26 mouse cellular contexts compared by ENCODE assay signal in the genomic region with DNA sequence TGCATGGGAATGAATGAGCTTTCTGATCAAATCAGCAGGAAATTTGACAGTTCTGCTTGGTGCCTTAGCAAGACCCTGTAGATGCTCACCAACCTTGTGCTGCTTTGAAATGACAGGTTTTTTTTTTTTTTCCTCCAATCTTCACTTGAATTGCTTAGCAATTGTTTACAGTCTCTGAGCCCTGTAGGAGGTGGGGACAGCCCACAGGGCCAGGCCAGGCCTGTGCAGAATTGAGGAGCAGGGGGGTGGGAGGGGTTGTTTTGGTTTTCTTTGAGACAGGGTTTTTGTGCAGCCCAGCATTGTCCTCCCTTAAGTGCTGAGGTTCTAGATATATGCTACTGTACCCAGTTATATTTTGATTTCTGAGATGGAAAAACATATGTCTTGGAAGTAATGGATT. TPM values are rescaled to one million over a fixed set of nuclear protein-coding genes. Genes with fewer than 3 reads are reported as not detected.
A peak's percentile ranks its signal among the peaks of the same experiment; 100 is the strongest.
DNase-seq lines count a peak whose midpoint lies in the region; ATAC-seq and TF ChIP-seq lines count a peak whose summit lies in the region.
"Had no signal": no experiment of that assay in that cellular context is flagged by ENCODE, and none has a peak within 500 bp of the region (broad histone marks: within the 10 kb centered on the region; RNA-seq: fewer than 3 reads in every experiment).

No protein-coding gene starts in this region.

- no peak overlapping the region for H3K9ac ChIP-seq in hindbrain, postnatal 0 days (replicated peaks; ENCODE audit: low read length)
- H3K9ac ChIP-seq in hindbrain, embryonic 11.5 days (ENCODE audit: low read depth, low read length), result no peak overlapping the region
- no peak overlapping the region for H3K9ac ChIP-seq in midbrain, postnatal 0 days (replicated peaks; ENCODE audit: low read length, poor library complexity, severe bottlenecking)
- no peak overlapping the region for H3K9ac ChIP-seq in midbrain, embryonic 15.5 days
- H3K9ac ChIP-seq: forebrain, embryonic 13.5 days; heart, embryonic 13.5 days; hindbrain, embryonic 12.5 days had no signal

- no peaks in the 10 kb centered on the region for H3K27me3 ChIP-seq in hindbrain, postnatal 0 days (ENCODE audit: insufficient read depth, low read length)
- H3K27me3 ChIP-seq in hindbrain, embryonic 11.5 days (ENCODE audit: control insufficient read depth, insufficient read depth, low read length), result no peaks in the 10 kb centered on the region
- no peaks in the 10 kb centered on the region for H3K27me3 ChIP-seq in midbrain, postnatal 0 days (ENCODE audit: insufficient read depth, low read length)
- H3K27me3 ChIP-seq in midbrain, embryonic 15.5 days (replicated peaks), result no peaks in the 10 kb centered on the region
- H3K27me3 ChIP-seq: CH12.LX; forebrain, embryonic 13.5 days; heart, embryonic 13.5 days; hindbrain, embryonic 12.5 days; Patski had no signal

- TF ChIP-seq CTCF in hindbrain, postnatal 0 days (IDR thresholded peaks at IDR 0.05; ENCODE audit: low read depth), result no peak
- no peak for TF ChIP-seq CTCF in midbrain, postnatal 0 days (IDR thresholded peaks at IDR 0.05)

- H3K4me3 ChIP-seq in hindbrain, postnatal 0 days (ENCODE audit: low read length), result no peak overlapping the region
- H3K4me3 ChIP-seq in hindbrain, embryonic 11.5 days (ENCODE audit: low read depth, low read length), result no peak overlapping the region
- H3K4me3 ChIP-seq in midbrain, postnatal 0 days (ENCODE audit: low read depth, low read length), result no peak overlapping the region
- H3K4me3 ChIP-seq in midbrain, embryonic 15.5 days, result no peak overlapping the region
- H3K4me3 ChIP-seq: forebrain, embryonic 10.5 days; forebrain, embryonic 13.5 days; heart, adult 2 months; heart, embryonic 10.5 days; heart, embryonic 13.5 days; hindbrain, embryonic 12.5 days had no signal

- ATAC-seq in hindbrain, postnatal 0 days, result peak; percentile 43; the same call in 1 of the 2 replicates
- ATAC-seq in hindbrain, embryonic 11.5 days (ENCODE audit: low FRiP score), result no peak
- ATAC-seq in midbrain, postnatal 0 days (ENCODE audit: low FRiP score), result no peak
- ATAC-seq in midbrain, embryonic 15.5 days (replicated peaks), result no peak
- ATAC-seq: forebrain, embryonic 13.5 days; forebrain, embryonic 16.5 days; intestine, postnatal 0 days; Patski had no signal

- H3K4me1 ChIP-seq in hindbrain, postnatal 0 days (ENCODE audit: insufficient read depth, low read length), result no peaks in the 10 kb centered on the region
- H3K4me1 ChIP-seq in hindbrain, embryonic 11.5 days (replicated peaks; ENCODE audit: control insufficient read depth, insufficient read depth, low read length), result no peaks in the 10 kb centered on the region
- no peaks in the 10 kb centered on the region for H3K4me1 ChIP-seq in midbrain, postnatal 0 days (ENCODE audit: insufficient read depth, low read length)
- H3K4me1 ChIP-seq in midbrain, embryonic 15.5 days, result no peaks in the 10 kb centered on the region
- H3K4me1 ChIP-seq: forebrain, embryonic 13.5 days; heart, embryonic 10.5 days; hindbrain, embryonic 12.5 days had no signal

- no peak overlapping the region for H3K4me2 ChIP-seq in hindbrain, postnatal 0 days (ENCODE audit: low read depth, low read length)
- no peak overlapping the region for H3K4me2 ChIP-seq in hindbrain, embryonic 11.5 days (replicated peaks; ENCODE audit: low read depth, low read length)
- H3K4me2 ChIP-seq in midbrain, postnatal 0 days (ENCODE audit: low read depth, low read length, poor library complexity, severe bottlenecking), result no peak overlapping the region
- no peak overlapping the region for H3K4me2 ChIP-seq in midbrain, embryonic 15.5 days
- H3K4me2 ChIP-seq: forebrain, embryonic 13.5 days; heart, embryonic 13.5 days; hindbrain, embryonic 12.5 days had no signal

- H3K9me3 ChIP-seq in hindbrain, postnatal 0 days (ENCODE audit: low read length), result no peaks in the 10 kb centered on the region
- H3K9me3 ChIP-seq in hindbrain, embryonic 11.5 days (ENCODE audit: control insufficient read depth, low read length), result no peaks in the 10 kb centered on the region
- no peaks in the 10 kb centered on the region for H3K9me3 ChIP-seq in midbrain, postnatal 0 days (ENCODE audit: low read length)
- no peaks in the 10 kb centered on the region for H3K9me3 ChIP-seq in midbrain, embryonic 15.5 days
- H3K9me3 ChIP-seq: forebrain, embryonic 10.5 days; forebrain, embryonic 13.5 days; G1E; heart, embryonic 10.5 days; heart, embryonic 13.5 days; hindbrain, embryonic 12.5 days had no signal

- DNase-seq in cerebellum, adult 9-11 months, result peak; percentile 36
- DNase-seq in cerebellum, postnatal 4 days (ENCODE audit: low spot score in 2 of 2), result no peak
- DNase-seq in hindbrain, postnatal 0 days (ENCODE audit: low spot score), result peak; percentile 37
- no peak for DNase-seq in hindbrain, embryonic 11.5 days (ENCODE audit: low spot score)
- peak; percentile 33 for DNase-seq in midbrain, postnatal 0 days (ENCODE audit: low spot score)
- DNase-seq: adrenal gland, postnatal 10 days; adrenal gland, postnatal 36 days; B cell, adult 2 months; cerebellum, adult 11 months; cerebellum, postnatal 36 days; gastrocnemius, postnatal 10 days; gastrocnemius, postnatal 36 days; heart, adult 2 months; heart, postnatal 14 days; heart, postnatal 4 days had no signal

- peak overlapping the region; percentile 20; the same call in 1 of the 2 replicates for H3K27ac ChIP-seq in hindbrain, postnatal 0 days
- H3K27ac ChIP-seq in hindbrain, embryonic 11.5 days (ENCODE audit: low read depth, low read length), result no peak overlapping the region
- no peak overlapping the region for H3K27ac ChIP-seq in midbrain, postnatal 0 days (ENCODE audit: low read depth, low read length)
- no peak overlapping the region for H3K27ac ChIP-seq in midbrain, embryonic 15.5 days
- H3K27ac ChIP-seq: forebrain, embryonic 10.5 days; forebrain, embryonic 13.5 days; heart, adult 2 months; heart, embryonic 10.5 days; heart, embryonic 13.5 days; hindbrain, embryonic 12.5 days had no signal

- no peaks in the 10 kb centered on the region for H3K36me3 ChIP-seq in hindbrain, postnatal 0 days (ENCODE audit: insufficient read depth, low read length)
- H3K36me3 ChIP-seq in hindbrain, embryonic 11.5 days (ENCODE audit: control insufficient read depth, insufficient read depth, low read length), result no peaks in the 10 kb centered on the region
- H3K36me3 ChIP-seq in midbrain, postnatal 0 days (ENCODE audit: insufficient read depth, low read length), result peaks cover 8% of the 10 kb centered on the region; the same call in 1 of the 2 replicates
- H3K36me3 ChIP-seq in midbrain, embryonic 15.5 days (replicated peaks), result peaks cover 6% of the 10 kb centered on the region; the same call in 1 of the 2 replicates

RNA-seq across cellular contexts. Expression of a gene that starts 52.5 kb away (rescaled TPM):
- 12.8 and 13.9 TPM in 2 replicates for total RNA-seq in hindbrain, postnatal 0 days (2014; rRNA removed)
- 4.2 and 4.8 TPM in 2 replicates for polyA plus RNA-seq in hindbrain, postnatal 0 days (2015; fragmentation: Nextera tagmentation; extraction: Ambion mirVana)
- polyA plus RNA-seq in hindbrain, embryonic 11.5 days (2014; fragmentation: Nextera tagmentation; extraction: Ambion mirVana), result 6.9 and 7.5 TPM in 2 replicates
- total RNA-seq in midbrain, postnatal 0 days (2014; rRNA removed), result 14.8 and 17.3 TPM in 2 replicates
- polyA plus RNA-seq in midbrain, postnatal 0 days (2015; fragmentation: Nextera tagmentation; extraction: Ambion mirVana), result 4.6 and 5.0 TPM in 2 replicates
- 8.9 and 9.9 TPM in 2 replicates for polyA plus RNA-seq in midbrain, embryonic 15.5 days (2015; fragmentation: Nextera tagmentation; extraction: Ambion mirVana)

RNA-seq across cellular contexts. Expression of a gene that starts 53.2 kb away (rescaled TPM):
- 39.1 and 41.3 TPM in 2 replicates for total RNA-seq in hindbrain, postnatal 0 days (2014; rRNA removed)
- polyA plus RNA-seq in hindbrain, postnatal 0 days (2015; fragmentation: Nextera tagmentation; extraction: Ambion mirVana), result 23.2 and 24.1 TPM in 2 replicates
- polyA plus RNA-seq in hindbrain, embryonic 11.5 days (2014; fragmentation: Nextera tagmentation; extraction: Ambion mirVana), result 22.3 and 29.4 TPM in 2 replicates
- total RNA-seq in midbrain, postnatal 0 days (2014; rRNA removed), result 38.1 and 43.4 TPM in 2 replicates
- 20.8 and 24.0 TPM in 2 replicates for polyA plus RNA-seq in midbrain, postnatal 0 days (2015; fragmentation: Nextera tagmentation; extraction: Ambion mirVana)
- 30.9 and 33.3 TPM in 2 replicates for polyA plus RNA-seq in midbrain, embryonic 15.5 days (2015; fragmentation: Nextera tagmentation; extraction: Ambion mirVana)

Comparison
In these comparisons a context has a peak if more than half of its experiments do, and no peak if none do; other contexts are left out.
1. DNase-seq: peak in cerebellum, adult 9-11 months (single experiment), hindbrain, postnatal 0 days (single experiment) and midbrain, postnatal 0 days (single experiment); none in cerebellum, postnatal 4 days (0 of 2) and hindbrain, embryonic 11.5 days (single experiment).